ENCODE assay signal across 23 mouse cellular contexts in the genomic region with DNA sequence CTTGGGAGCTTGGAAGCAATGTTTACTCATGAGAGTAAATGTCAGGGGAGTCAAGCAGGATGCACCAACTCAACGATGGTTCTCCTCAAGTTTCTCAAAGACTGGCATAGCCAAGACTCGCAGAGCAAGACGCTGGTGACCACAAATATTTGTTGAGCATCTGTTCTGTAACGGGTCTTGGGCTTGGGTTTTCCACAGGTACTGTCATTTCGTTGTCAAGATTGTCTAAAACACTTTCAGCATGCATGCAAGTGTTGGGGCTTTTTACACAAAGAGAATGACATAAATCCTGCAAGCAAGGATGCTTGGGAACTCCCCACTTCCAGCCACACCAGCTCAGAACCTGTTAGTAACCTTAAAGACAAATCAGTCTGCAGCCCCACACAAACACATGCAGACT. TPM values are rescaled to one million over a fixed set of nuclear protein-coding genes. Genes with fewer than 3 reads are reported as not detected.
"Had no signal": no experiment of that assay in that cellular context is flagged by ENCODE, and none has a peak within 500 bp of the region (broad histone marks: within the 10 kb centered on the region; RNA-seq: fewer than 3 reads in every experiment).

No protein-coding gene starts in this region.

- H3K27ac ChIP-seq: kidney, postnatal 0 days; layer of hippocampus, adult 2 months; limb, embryonic 10.5 days; limb, embryonic 13.5 days; liver, embryonic 12.5 days; liver, embryonic 15.5 days; lung, embryonic 15.5 days; midbrain, embryonic 12.5 days; neural tube, embryonic 12.5 days had no signal

- H3K4me2 ChIP-seq: limb, embryonic 13.5 days; liver, embryonic 12.5 days; liver, embryonic 15.5 days; lung, embryonic 15.5 days; midbrain, embryonic 12.5 days; neural tube, embryonic 12.5 days had no signal

- H3K4me3 ChIP-seq: layer of hippocampus, adult 2 months; limb, embryonic 10.5 days; limb, embryonic 13.5 days; liver, embryonic 12.5 days; liver, embryonic 15.5 days; lung, embryonic 15.5 days; megakaryocyte, embryonic 14.5 days; midbrain, embryonic 12.5 days; neural tube, embryonic 12.5 days had no signal

- H3K9ac ChIP-seq: limb, embryonic 13.5 days; liver, embryonic 12.5 days; liver, embryonic 15.5 days; lung, embryonic 15.5 days; midbrain, embryonic 12.5 days; neural tube, embryonic 12.5 days had no signal

- H3K4me1 ChIP-seq: liver, embryonic 12.5 days; liver, embryonic 15.5 days; lung, embryonic 15.5 days; megakaryocyte, embryonic 14.5 days; neural tube, embryonic 12.5 days had no signal

- DNase-seq: kidney, adult 2 months; kidney, postnatal 25 days; layer of hippocampus, adult 9-11 months; liver; lung, adult 18-20 months; lung, postnatal 10 days; lung, postnatal 36 days; retina, postnatal 1 day; right cerebral cortex, postnatal 25 days; spleen, adult 18-20 months; thymus, adult 18-20 months; thymus, postnatal 36 days had no signal

- H3K9me3 ChIP-seq: limb, embryonic 10.5 days; limb, embryonic 13.5 days; liver, embryonic 12.5 days; liver, embryonic 15.5 days; lung, embryonic 15.5 days; megakaryocyte, embryonic 14.5 days; midbrain, embryonic 12.5 days; neural tube, embryonic 12.5 days had no signal

- ATAC-seq: liver, embryonic 12.5 days had no signal

- H3K36me3 ChIP-seq: limb, embryonic 10.5 days; limb, embryonic 13.5 days; liver, embryonic 12.5 days; liver, embryonic 15.5 days; lung, embryonic 15.5 days; midbrain, embryonic 12.5 days; neural tube, embryonic 12.5 days had no signal

- H3K27me3 ChIP-seq: limb, embryonic 13.5 days; liver, embryonic 12.5 days; liver, embryonic 15.5 days; lung, embryonic 15.5 days; midbrain, embryonic 12.5 days; neural tube, embryonic 12.5 days had no signal

RNA-seq across cellular contexts. Expression of gene Syn3, which starts 10.2 kb away (rescaled TPM):
- total RNA-seq: neutrophil, adult 5-6 weeks had no signal
